Mouse (Mus musculus): Measurements from ENCODE around the gene Olfr15. TPM values are rescaled to one million over a fixed set of nuclear protein-coding genes. Genes with fewer than 3 reads are reported as not detected.
"Not testable (repeated sequence)": the region's sequence is repeated elsewhere in the genome, so short reads cannot be mapped to it uniquely, and the experiment has no call there.

Gene Olfr15
- not detected in 2 replicates for polyA plus RNA-seq (2014; fragmentation: Nextera tagmentation; extraction: Ambion mirVana)

DNA sequence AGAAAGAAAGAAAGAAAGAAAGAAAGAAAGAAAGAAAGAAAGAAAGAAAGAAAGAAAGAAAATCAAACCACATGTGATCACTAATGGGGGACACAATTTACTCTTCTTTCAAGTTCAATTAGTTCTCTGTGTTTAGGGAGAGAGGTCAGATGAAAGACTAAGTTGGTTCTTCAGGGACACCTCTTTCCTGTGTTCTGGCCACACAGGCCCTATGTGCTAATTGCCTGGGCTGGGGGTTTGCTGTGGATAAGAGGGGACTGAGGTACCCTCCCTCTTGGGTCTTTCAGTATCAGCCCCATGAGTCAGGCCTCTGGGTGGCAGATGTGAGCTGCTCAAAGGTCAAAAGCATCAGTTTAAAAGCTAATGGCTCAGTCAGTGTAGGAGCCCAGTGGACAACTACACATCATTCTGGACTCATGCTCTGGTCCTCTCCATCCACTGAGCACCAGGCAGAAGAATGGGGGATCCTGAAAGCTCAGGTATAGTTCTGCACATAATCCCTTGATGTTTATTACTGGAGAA lies at the start of gene Olfr15:
TSS of gene Olfr15 (plus strand) at position 291 of the 522 bp plus-strand sequence.
- H3K4me3 ChIP-seq (ENCODE audit: control insufficient read depth in 1 of 2, insufficient read depth in 1 of 2, low read depth in 1 of 2, low read length in 2 of 2): no peak within 1 kb of the TSS
- no peak for ATAC-seq (ENCODE audit: insufficient number of reproducible peaks, insufficient read depth, low FRiP score, low read depth)
- H3K36me3 ChIP-seq (ENCODE audit: control insufficient read depth, insufficient read depth, low read length): no peaks in the 10 kb centered on the region
- H3K4me2 ChIP-seq (ENCODE audit: low read length): no peak within 1 kb of the TSS
- H3K27ac ChIP-seq (replicated peaks in 1 of 2; ENCODE audit: control insufficient read depth in 1 of 2, insufficient read depth in 1 of 2, low read depth in 2 of 2, low read length in 2 of 2): no peak within 1 kb of the TSS
- no peaks in the 10 kb centered on the region for H3K27me3 ChIP-seq (ENCODE audit: control insufficient read depth, insufficient read depth, low read length)
- no peaks in the 10 kb centered on the region; a peak in 1 of 4 replicates for H3K4me1 ChIP-seq (ENCODE audit: control insufficient read depth in 2 of 2, insufficient read depth in 2 of 2, low read length in 2 of 2)
- no peak within 1 kb of the TSS for H3K9ac ChIP-seq (ENCODE audit: low read length)
- H3K9me3 ChIP-seq (ENCODE audit: control insufficient read depth, low read length): no peaks in the 10 kb centered on the region

DNA sequence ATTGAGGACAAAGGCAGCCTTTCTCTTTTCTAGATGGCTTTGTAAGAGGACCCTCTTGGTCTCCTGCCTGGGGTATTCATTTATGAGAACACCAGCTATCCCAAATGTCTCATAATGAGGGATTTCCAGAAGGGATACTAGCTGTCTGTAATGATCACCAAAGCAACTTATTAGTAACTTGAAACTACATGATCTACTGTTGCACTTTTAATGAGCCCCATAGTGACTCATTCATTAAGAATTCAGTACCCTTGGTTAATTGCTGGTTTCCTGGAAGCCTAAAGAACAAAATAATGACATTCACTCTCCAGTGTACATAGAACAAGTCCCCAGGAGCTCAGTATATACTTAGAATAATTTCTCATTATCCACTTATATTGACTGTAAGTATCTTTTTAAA lies 49.4 kb upstream of the Olfr15 start:
- H3K9ac ChIP-seq (ENCODE audit: low read length): no peak overlapping the region
- H3K4me3 ChIP-seq (ENCODE audit: control insufficient read depth in 1 of 2, insufficient read depth in 1 of 2, low read depth in 1 of 2, low read length in 2 of 2): no peak overlapping the region
- no peaks in the 10 kb centered on the region for H3K27me3 ChIP-seq (ENCODE audit: control insufficient read depth, insufficient read depth, low read length)
- no peak overlapping the region for H3K4me2 ChIP-seq (ENCODE audit: low read length)
- H3K36me3 ChIP-seq (ENCODE audit: control insufficient read depth, insufficient read depth, low read length): no peaks in the 10 kb centered on the region
- no peak overlapping the region for H3K27ac ChIP-seq (replicated peaks in 1 of 2; ENCODE audit: control insufficient read depth in 1 of 2, insufficient read depth in 1 of 2, low read depth in 2 of 2, low read length in 2 of 2)
- H3K4me1 ChIP-seq (ENCODE audit: control insufficient read depth in 2 of 2, insufficient read depth in 2 of 2, low read length in 2 of 2): no peaks in the 10 kb centered on the region
- no peak for ATAC-seq (ENCODE audit: insufficient number of reproducible peaks, insufficient read depth, low FRiP score, low read depth)
- no peaks in the 10 kb centered on the region for H3K9me3 ChIP-seq (ENCODE audit: control insufficient read depth, low read length)

DNA sequence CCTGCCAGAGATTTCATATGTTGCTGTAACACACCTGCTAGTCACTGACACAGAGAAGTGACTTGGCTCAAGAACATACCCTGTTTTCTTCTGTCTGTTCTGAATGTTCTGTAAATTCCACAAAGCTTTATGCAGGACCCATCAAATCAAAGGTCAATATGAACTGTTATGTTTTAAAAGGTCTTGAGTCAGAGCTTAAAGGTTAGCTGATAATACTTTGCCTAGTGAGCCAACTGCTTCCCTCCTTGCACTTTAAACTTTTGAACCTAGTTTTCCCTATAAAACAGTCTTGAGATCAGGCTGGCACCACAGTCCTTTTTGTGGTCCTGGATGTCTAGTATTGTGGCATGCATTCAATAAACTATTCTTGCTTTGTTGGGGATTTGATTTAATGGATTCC lies 42.3 kb upstream of the Olfr15 start:
- ATAC-seq (ENCODE audit: insufficient number of reproducible peaks, insufficient read depth, low FRiP score, low read depth): no peak
- Histone ChIP-seq H3K4me2 (ENCODE audit: low read length) (no peak overlapping the region), H3K9ac (ENCODE audit: low read length) (no peak overlapping the region), H3K4me3 (ENCODE audit: control insufficient read depth in 1 of 2, insufficient read depth in 1 of 2, low read depth in 1 of 2, low read length in 2 of 2) (no peak overlapping the region), H3K27me3 (ENCODE audit: control insufficient read depth, insufficient read depth, low read length) (no peaks in the 10 kb centered on the region), H3K27ac (replicated peaks in 1 of 2; ENCODE audit: control insufficient read depth in 1 of 2, insufficient read depth in 1 of 2, low read depth in 2 of 2, low read length in 2 of 2) (no peak overlapping the region), H3K9me3 (ENCODE audit: control insufficient read depth, low read length) (no peaks in the 10 kb centered on the region), H3K36me3 (ENCODE audit: control insufficient read depth, insufficient read depth, low read length) (no peaks in the 10 kb centered on the region), H3K4me1 (ENCODE audit: control insufficient read depth in 2 of 2, insufficient read depth in 2 of 2, low read length in 2 of 2) (no peaks in the 10 kb centered on the region)

DNA sequence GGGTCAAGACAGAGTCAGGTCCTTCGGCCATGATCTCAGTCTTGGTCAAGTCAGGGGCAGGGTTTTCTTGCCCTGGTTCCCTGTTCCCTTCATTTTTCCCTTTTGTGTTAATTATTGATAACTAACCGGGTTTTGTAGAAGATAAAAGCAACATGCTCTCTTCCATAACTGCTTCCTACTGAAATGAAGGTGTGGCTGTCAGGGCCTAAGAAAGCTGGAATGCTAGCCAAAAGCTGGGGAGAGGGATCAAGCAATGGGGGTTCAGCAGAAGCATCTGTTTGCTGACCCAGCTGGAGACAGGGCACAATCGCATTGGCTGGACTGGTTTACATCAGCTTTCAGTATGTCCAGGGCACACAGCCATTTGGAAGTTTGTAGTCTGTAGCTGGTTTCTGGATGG lies 22.5 kb upstream of the Olfr15 start:
- H3K4me3 ChIP-seq (ENCODE audit: control insufficient read depth in 1 of 2, insufficient read depth in 1 of 2, low read depth in 1 of 2, low read length in 2 of 2): no peak overlapping the region
- H3K4me1 ChIP-seq (ENCODE audit: control insufficient read depth in 2 of 2, insufficient read depth in 2 of 2, low read length in 2 of 2): no peaks in the 10 kb centered on the region
- no peak overlapping the region for H3K9ac ChIP-seq (ENCODE audit: low read length)
- WGBS: 71% methylated on average over 3 of the region's 3 CpGs
- H3K36me3 ChIP-seq (ENCODE audit: control insufficient read depth, insufficient read depth, low read length): no peaks in the 10 kb centered on the region
- H3K4me2 ChIP-seq (ENCODE audit: low read length): no peak overlapping the region
- H3K9me3 ChIP-seq (ENCODE audit: control insufficient read depth, low read length): no peaks in the 10 kb centered on the region
- no peak for ATAC-seq (ENCODE audit: insufficient number of reproducible peaks, insufficient read depth, low FRiP score, low read depth)
- H3K27me3 ChIP-seq (ENCODE audit: control insufficient read depth, insufficient read depth, low read length): no peaks in the 10 kb centered on the region
- H3K27ac ChIP-seq (replicated peaks in 1 of 2; ENCODE audit: control insufficient read depth in 1 of 2, insufficient read depth in 1 of 2, low read depth in 2 of 2, low read length in 2 of 2): no peak overlapping the region

DNA sequence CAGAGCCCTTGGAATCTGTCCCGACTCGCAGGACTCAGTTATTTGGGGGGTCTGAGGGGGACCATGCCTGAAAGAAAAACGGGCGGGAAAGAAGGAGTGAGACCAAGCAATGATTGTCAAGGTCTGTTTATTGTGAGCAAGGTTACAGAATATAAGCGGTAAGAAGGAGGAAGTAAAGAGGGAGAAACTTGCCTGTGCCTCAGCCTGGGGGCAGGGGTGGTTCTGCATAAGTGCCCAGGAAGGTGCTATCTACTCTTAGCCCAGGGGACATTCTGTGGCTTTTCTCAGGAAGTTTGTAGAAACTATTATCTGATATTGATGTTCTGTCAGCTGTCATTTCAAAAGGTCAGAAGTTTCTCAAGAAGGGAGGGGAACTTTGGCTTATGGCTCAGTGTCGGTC lies 16.0 kb upstream of the Olfr15 start:
- not testable (repeated sequence) for H3K9me3 ChIP-seq (ENCODE audit: control insufficient read depth, low read length); H3K36me3 ChIP-seq (ENCODE audit: control insufficient read depth, insufficient read depth, low read length); H3K4me2 ChIP-seq (ENCODE audit: low read length); H3K9ac ChIP-seq (ENCODE audit: low read length); H3K4me1 ChIP-seq (ENCODE audit: control insufficient read depth in 2 of 2, insufficient read depth in 2 of 2, low read length in 2 of 2); H3K4me3 ChIP-seq (ENCODE audit: control insufficient read depth in 1 of 2, insufficient read depth in 1 of 2, low read depth in 1 of 2, low read length in 2 of 2); ATAC-seq (ENCODE audit: insufficient number of reproducible peaks, insufficient read depth, low FRiP score, low read depth); H3K27ac ChIP-seq (replicated peaks in 1 of 2; ENCODE audit: control insufficient read depth in 1 of 2, insufficient read depth in 1 of 2, low read depth in 2 of 2, low read length in 2 of 2); H3K27me3 ChIP-seq (ENCODE audit: control insufficient read depth, insufficient read depth, low read length)
- WGBS: 77% methylated on average over 6 of the region's 6 CpGs

DNA sequence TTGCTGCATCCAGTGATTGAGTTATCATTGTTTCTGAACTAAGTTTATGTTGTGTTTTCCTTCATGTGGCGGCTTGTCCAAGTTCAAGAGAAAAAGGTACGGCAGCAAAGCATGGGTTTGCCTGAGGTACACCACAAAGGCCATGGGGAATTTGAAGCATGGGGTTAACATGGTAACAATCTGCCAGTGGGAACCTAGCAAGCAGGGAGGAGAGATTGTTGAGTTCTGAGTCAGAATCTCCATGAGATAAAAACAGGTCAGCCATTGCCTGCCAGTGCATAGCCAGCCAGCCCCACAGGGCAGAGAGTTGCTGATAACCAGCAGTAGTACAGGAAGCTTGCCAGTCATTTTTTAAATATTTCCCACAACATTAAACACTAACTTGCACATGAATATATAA lies 10.5 kb upstream of the Olfr15 start:
- Histone ChIP-seq H3K9me3 (ENCODE audit: control insufficient read depth, low read length) (no peaks in the 10 kb centered on the region), H3K4me1 (ENCODE audit: control insufficient read depth in 2 of 2, insufficient read depth in 2 of 2, low read length in 2 of 2) (peaks cover 0 to 3% of the 10 kb centered on the region in 2 experiments; a peak in 1 of 4 replicates), H3K4me3 (ENCODE audit: control insufficient read depth in 1 of 2, insufficient read depth in 1 of 2, low read depth in 1 of 2, low read length in 2 of 2) (no peak overlapping the region), H3K27ac (replicated peaks in 1 of 2; ENCODE audit: control insufficient read depth in 1 of 2, insufficient read depth in 1 of 2, low read depth in 2 of 2, low read length in 2 of 2) (peak overlapping the region in 1 of 2 experiments; percentile 44; a peak in 1 of 4 replicates), H3K9ac (ENCODE audit: low read length) (no peak overlapping the region), H3K27me3 (ENCODE audit: control insufficient read depth, insufficient read depth, low read length) (no peaks in the 10 kb centered on the region), H3K4me2 (ENCODE audit: low read length) (no peak overlapping the region), H3K36me3 (ENCODE audit: control insufficient read depth, insufficient read depth, low read length) (no peaks in the 10 kb centered on the region)
- ATAC-seq (ENCODE audit: insufficient number of reproducible peaks, insufficient read depth, low FRiP score, low read depth): no peak; the same call in 1 of the 2 replicates
- 44% methylated on average over 2 of the region's 2 CpGs for WGBS

DNA sequence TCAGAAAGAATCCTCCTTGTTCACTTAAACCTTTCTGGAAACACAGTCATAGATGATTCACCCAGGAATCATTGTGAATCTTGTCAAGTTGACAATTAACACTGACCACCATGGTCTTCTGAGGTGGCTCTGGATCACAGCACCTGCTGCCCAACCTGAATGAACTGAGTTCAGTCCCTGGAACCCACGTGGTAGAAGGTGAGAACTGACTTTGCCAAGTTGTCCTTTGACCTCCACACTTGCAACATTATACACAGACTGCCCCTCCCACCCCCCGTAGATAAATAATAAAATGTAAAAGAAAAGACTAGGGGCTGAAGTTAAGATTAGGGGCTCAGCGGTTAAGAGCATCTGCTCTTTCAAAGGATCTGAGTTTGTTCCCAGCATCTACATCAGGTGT lies 2.7 kb upstream of the Olfr15 start:
- no peak overlapping the region for H3K27ac ChIP-seq (replicated peaks in 1 of 2; ENCODE audit: control insufficient read depth in 1 of 2, insufficient read depth in 1 of 2, low read depth in 2 of 2, low read length in 2 of 2)
- no peak overlapping the region for H3K9ac ChIP-seq (ENCODE audit: low read length)
- H3K36me3 ChIP-seq (ENCODE audit: control insufficient read depth, insufficient read depth, low read length): no peaks in the 10 kb centered on the region
- H3K4me2 ChIP-seq (ENCODE audit: low read length): no peak overlapping the region
- H3K4me3 ChIP-seq (ENCODE audit: control insufficient read depth in 1 of 2, insufficient read depth in 1 of 2, low read depth in 1 of 2, low read length in 2 of 2): no peak overlapping the region
- no peak for ATAC-seq (ENCODE audit: insufficient number of reproducible peaks, insufficient read depth, low FRiP score, low read depth)
- 53% methylated on average over 3 of the region's 3 CpGs for WGBS
- no peaks in the 10 kb centered on the region for H3K27me3 ChIP-seq (ENCODE audit: control insufficient read depth, insufficient read depth, low read length)
- H3K9me3 ChIP-seq (ENCODE audit: control insufficient read depth, low read length): no peaks in the 10 kb centered on the region
- H3K4me1 ChIP-seq (ENCODE audit: control insufficient read depth in 2 of 2, insufficient read depth in 2 of 2, low read length in 2 of 2): no peaks in the 10 kb centered on the region; a peak in 1 of 4 replicates

DNA sequence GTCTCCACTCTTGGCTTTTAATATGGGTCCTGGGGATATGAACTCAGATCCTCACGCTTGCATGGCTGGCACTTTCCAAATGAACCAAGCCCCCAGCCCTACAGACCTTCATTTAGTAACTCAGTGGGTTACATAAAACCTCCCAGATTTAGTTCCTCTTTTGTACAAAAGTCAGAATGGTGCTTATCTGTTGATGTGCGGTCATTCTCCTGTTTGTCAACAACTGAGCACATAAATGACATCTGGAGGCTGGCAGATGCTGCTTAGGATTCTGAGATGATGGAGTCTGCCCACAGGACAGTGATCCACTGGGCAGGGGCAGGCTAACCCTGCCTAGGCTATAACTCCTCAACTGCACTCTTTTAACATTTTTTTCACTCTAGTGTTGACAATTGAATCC lies 951 bp upstream of the Olfr15 start:
- Histone ChIP-seq H3K27ac (replicated peaks in 1 of 2; ENCODE audit: control insufficient read depth in 1 of 2, insufficient read depth in 1 of 2, low read depth in 2 of 2, low read length in 2 of 2) (no peak overlapping the region), H3K27me3 (ENCODE audit: control insufficient read depth, insufficient read depth, low read length) (no peaks in the 10 kb centered on the region), H3K9me3 (ENCODE audit: control insufficient read depth, low read length) (no peaks in the 10 kb centered on the region), H3K36me3 (ENCODE audit: control insufficient read depth, insufficient read depth, low read length) (no peaks in the 10 kb centered on the region), H3K4me2 (ENCODE audit: low read length) (no peak overlapping the region), H3K4me3 (ENCODE audit: control insufficient read depth in 1 of 2, insufficient read depth in 1 of 2, low read depth in 1 of 2, low read length in 2 of 2) (no peak overlapping the region), H3K4me1 (ENCODE audit: control insufficient read depth in 2 of 2, insufficient read depth in 2 of 2, low read length in 2 of 2) (no peaks in the 10 kb centered on the region; a peak in 1 of 4 replicates), H3K9ac (ENCODE audit: low read length) (no peak overlapping the region)
- 84% methylated on average over 2 of the region's 2 CpGs for WGBS
- ATAC-seq (ENCODE audit: insufficient number of reproducible peaks, insufficient read depth, low FRiP score, low read depth): no peak

All from heart, embryonic 14.5 days (tissue).